Mouse (Mus musculus): ENCODE measurements around the gene Rc3h2. TPM values are rescaled to one million over a fixed set of nuclear protein-coding genes. Genes with fewer than 3 reads are reported as not detected.
A peak's percentile ranks its signal among the peaks of the same experiment; 100 is the strongest.

Gene Rc3h2
- polyA plus RNA-seq, 1 experiment: 51.9 TPM

- Histone ChIP-seq H3K4me3 (ENCODE audit: insufficient read depth, low read length) (no peak overlapping the region), H3K4me1 (ENCODE audit: control insufficient read depth, insufficient read depth, low read length) (no peaks in the 10 kb centered on the region), H3K27ac (ENCODE audit: insufficient read depth, low read length) (no peak overlapping the region)
- TF ChIP-seq POLR2A (IDR thresholded peaks at IDR 0.05; ENCODE audit: low read depth, low read length): no peak
- TF ChIP-seq CTCF (IDR thresholded peaks at IDR 0.05; ENCODE audit: borderline replicate concordance, insufficient read depth, low read length): no peak
Measured at GRCm38 (mm10) chr2:37423671-37424070, 968 bp upstream of the Rc3h2 start.

- H3K27ac ChIP-seq (ENCODE audit: insufficient read depth, low read length): peak overlapping the region; percentile 34; the same call in 1 of the 2 replicates
- H3K4me1 ChIP-seq (ENCODE audit: control insufficient read depth, insufficient read depth, low read length): no peaks in the 10 kb centered on the region
- TF ChIP-seq POLR2A (IDR thresholded peaks at IDR 0.05; ENCODE audit: low read depth, low read length) (no peak), CTCF (IDR thresholded peaks at IDR 0.05; ENCODE audit: borderline replicate concordance, insufficient read depth, low read length) (no peak)
- peak overlapping the region; percentile 71 for H3K4me3 ChIP-seq (ENCODE audit: insufficient read depth, low read length)
Measured at GRCm38 (mm10) chr2:37421903-37422302, 800 bp downstream of the Rc3h2 start.

GRCm38 (mm10) chr2:37395539-37395938, 27.2 kb downstream of the Rc3h2 start:
- no peak for TF ChIP-seq CTCF (IDR thresholded peaks at IDR 0.05; ENCODE audit: borderline replicate concordance, insufficient read depth, low read length)
- no peak for TF ChIP-seq POLR2A (IDR thresholded peaks at IDR 0.05; ENCODE audit: low read depth, low read length)
- H3K4me1 ChIP-seq (ENCODE audit: control insufficient read depth, insufficient read depth, low read length): no peaks in the 10 kb centered on the region
- H3K4me3 ChIP-seq (ENCODE audit: insufficient read depth, low read length): no peak overlapping the region

GRCm38 (mm10) chr2:37382921-37383320, 39.8 kb downstream of the Rc3h2 start:
- Histone ChIP-seq H3K4me1 (ENCODE audit: control insufficient read depth, insufficient read depth, low read length) (no peaks in the 10 kb centered on the region), H3K27ac (ENCODE audit: insufficient read depth, low read length) (no peak overlapping the region), H3K4me3 (ENCODE audit: insufficient read depth, low read length) (no peak overlapping the region)
- TF ChIP-seq POLR2A (IDR thresholded peaks at IDR 0.05; ENCODE audit: low read depth, low read length): no peak

More at GRCm38 (mm10) chr2:37395539-37395938, 27.2 kb downstream of the Rc3h2 start:
- H3K27ac ChIP-seq (ENCODE audit: insufficient read depth, low read length): no peak overlapping the region

- peaks cover 4% of the 10 kb centered on the region; the same call in 1 of the 2 replicates for H3K4me1 ChIP-seq (ENCODE audit: control insufficient read depth, insufficient read depth, low read length)
- TF ChIP-seq POLR2A (IDR thresholded peaks at IDR 0.05; ENCODE audit: low read depth, low read length): no peak
- TF ChIP-seq CTCF (IDR thresholded peaks at IDR 0.05; ENCODE audit: borderline replicate concordance, insufficient read depth, low read length): no peak
- no peak overlapping the region for H3K27ac ChIP-seq (ENCODE audit: insufficient read depth, low read length)
- no peak overlapping the region for H3K4me3 ChIP-seq (ENCODE audit: insufficient read depth, low read length)
Measured at GRCm38 (mm10) chr2:37380189-37380588, 42.5 kb downstream of the Rc3h2 start.

GRCm38 (mm10) chr2:37376018-37376417, 46.7 kb downstream of the Rc3h2 start:
- H3K4me1 ChIP-seq (ENCODE audit: control insufficient read depth, insufficient read depth, low read length): peaks cover 4% of the 10 kb centered on the region; the same call in 1 of the 2 replicates
- H3K27ac ChIP-seq (ENCODE audit: insufficient read depth, low read length): no peak overlapping the region
- TF ChIP-seq POLR2A (IDR thresholded peaks at IDR 0.05; ENCODE audit: low read depth, low read length) (no peak), CTCF (IDR thresholded peaks at IDR 0.05; ENCODE audit: borderline replicate concordance, insufficient read depth, low read length) (no peak)
- no peak overlapping the region for H3K4me3 ChIP-seq (ENCODE audit: insufficient read depth, low read length)

GRCm38 (mm10) chr2:37370651-37371050, 52.1 kb downstream of the Rc3h2 start:
- H3K4me3 ChIP-seq (ENCODE audit: insufficient read depth, low read length): no peak overlapping the region
- no peak overlapping the region for H3K27ac ChIP-seq (ENCODE audit: insufficient read depth, low read length)
- peaks cover 2% of the 10 kb centered on the region; the same call in 1 of the 2 replicates for H3K4me1 ChIP-seq (ENCODE audit: control insufficient read depth, insufficient read depth, low read length)
- TF ChIP-seq POLR2A (IDR thresholded peaks at IDR 0.05; ENCODE audit: low read depth, low read length) (no peak), CTCF (IDR thresholded peaks at IDR 0.05; ENCODE audit: borderline replicate concordance, insufficient read depth, low read length) (no peak)

- Histone ChIP-seq H3K4me1 (ENCODE audit: control insufficient read depth, insufficient read depth, low read length) (no peaks in the 10 kb centered on the region; the same call in 1 of the 2 replicates), H3K4me3 (ENCODE audit: insufficient read depth, low read length) (no peak overlapping the region), H3K27ac (ENCODE audit: insufficient read depth, low read length) (peak overlapping the region; percentile 10; the same call in 1 of the 2 replicates)
- no peak for TF ChIP-seq CTCF (IDR thresholded peaks at IDR 0.05; ENCODE audit: borderline replicate concordance, insufficient read depth, low read length)
- no peak; the same call in 1 of the 2 replicates for TF ChIP-seq POLR2A (IDR thresholded peaks at IDR 0.05; ENCODE audit: low read depth, low read length)
Measured at GRCm38 (mm10) chr2:37359908-37360307, 62.8 kb downstream of the Rc3h2 start.

- Histone ChIP-seq H3K4me3 (ENCODE audit: insufficient read depth, low read length) (peak within 1 kb of the TSS; percentile 85), H3K4me1 (ENCODE audit: control insufficient read depth, insufficient read depth, low read length) (no peaks in the 10 kb centered on the region; the same call in 1 of the 2 replicates), H3K27ac (ENCODE audit: insufficient read depth, low read length) (peak within 1 kb of the TSS; percentile 96)
- TF ChIP-seq POLR2A (IDR thresholded peaks at IDR 0.05; ENCODE audit: low read depth, low read length) (peak; percentile 84), CTCF (IDR thresholded peaks at IDR 0.05; ENCODE audit: borderline replicate concordance, insufficient read depth, low read length) (no peak)
Measured at GRCm38 (mm10) chr2:37358633-37359540, 63.8 kb downstream of the Rc3h2 start, which contains the start of gene Pdcl. Gene Pdcl, minus strand, starts transcription at chr2:37359332.

- TF ChIP-seq CTCF (IDR thresholded peaks at IDR 0.05; ENCODE audit: borderline replicate concordance, insufficient read depth, low read length) (no peak), POLR2A (IDR thresholded peaks at IDR 0.05; ENCODE audit: low read depth, low read length) (no peak)
Measured at GRCm38 (mm10) chr2:37355571-37355970, 67.1 kb downstream of the Rc3h2 start.

More at GRCm38 (mm10) chr2:37355571-37355970, 67.1 kb downstream of the Rc3h2 start:
- Histone ChIP-seq H3K27ac (ENCODE audit: insufficient read depth, low read length) (no peak overlapping the region), H3K4me3 (ENCODE audit: insufficient read depth, low read length) (no peak overlapping the region), H3K4me1 (ENCODE audit: control insufficient read depth, insufficient read depth, low read length) (no peaks in the 10 kb centered on the region; the same call in 1 of the 2 replicates)
